Mouse (Mus musculus): Measurements from ENCODE around the gene Odf3l1. TPM values are rescaled to one million over a fixed set of nuclear protein-coding genes. Genes with fewer than 3 reads are reported as not detected.

The Odf3l1 gene
- polyA plus RNA-seq, 1 experiment, result 0.33 TPM

GRCm38 (mm10) chr9:56889817-56890216, 25.3 kb upstream of the Odf3l1 start:
- no peak overlapping the region for H3K27ac ChIP-seq (ENCODE audit: insufficient read depth, low read length)
- no peaks in the 10 kb centered on the region for H3K27me3 ChIP-seq (ENCODE audit: control insufficient read depth, insufficient read depth, low read length)
- H3K4me1 ChIP-seq (ENCODE audit: control insufficient read depth, insufficient read depth, low read length), result peaks cover 4% of the 10 kb centered on the region
- 12% methylated on average over 14 of the region's 14 CpGs for WGBS
- TF ChIP-seq CTCF (IDR thresholded peaks at IDR 0.05; ENCODE audit: borderline replicate concordance, insufficient read depth, low read depth, low read length) (peak; percentile 83), POLR2A (IDR thresholded peaks at IDR 0.05; ENCODE audit: borderline replicate concordance, insufficient read depth, low read length) (no peak)
- H3K4me3 ChIP-seq (replicated peaks; ENCODE audit: insufficient read depth, low read depth, low read length), result no peak overlapping the region
- peak; percentile 64 to 67 for DNase-seq

GRCm38 (mm10) chr9:56887581-56887980, 23.1 kb upstream of the Odf3l1 start:
- H3K4me1 ChIP-seq (ENCODE audit: control insufficient read depth, insufficient read depth, low read length), result peaks cover 4% of the 10 kb centered on the region
- 91% methylated on average over 16 of the region's 16 CpGs for WGBS
- H3K27me3 ChIP-seq (ENCODE audit: control insufficient read depth, insufficient read depth, low read length), result no peaks in the 10 kb centered on the region
- H3K4me3 ChIP-seq (replicated peaks; ENCODE audit: insufficient read depth, low read depth, low read length), result no peak overlapping the region
- no peak for DNase-seq
- H3K27ac ChIP-seq (ENCODE audit: insufficient read depth, low read length), result no peak overlapping the region
- TF ChIP-seq CTCF (IDR thresholded peaks at IDR 0.05; ENCODE audit: borderline replicate concordance, insufficient read depth, low read depth, low read length) (no peak), POLR2A (IDR thresholded peaks at IDR 0.05; ENCODE audit: borderline replicate concordance, insufficient read depth, low read length) (no peak)

GRCm38 (mm10) chr9:56886601-56887000, 22.1 kb upstream of the Odf3l1 start:
- H3K4me1 ChIP-seq (ENCODE audit: control insufficient read depth, insufficient read depth, low read length), result peaks cover under 1% of the 10 kb centered on the region
- no peak for DNase-seq
- 91% methylated on average over 15 of the region's 15 CpGs for WGBS
- no peak overlapping the region for H3K4me3 ChIP-seq (replicated peaks; ENCODE audit: insufficient read depth, low read depth, low read length)
- H3K27me3 ChIP-seq (ENCODE audit: control insufficient read depth, insufficient read depth, low read length), result no peaks in the 10 kb centered on the region
- no peak overlapping the region for H3K27ac ChIP-seq (ENCODE audit: insufficient read depth, low read length)
- TF ChIP-seq POLR2A (IDR thresholded peaks at IDR 0.05; ENCODE audit: borderline replicate concordance, insufficient read depth, low read length) (no peak), CTCF (IDR thresholded peaks at IDR 0.05; ENCODE audit: borderline replicate concordance, insufficient read depth, low read depth, low read length) (no peak)

- Histone ChIP-seq H3K4me1 (ENCODE audit: control insufficient read depth, insufficient read depth, low read length) (no peaks in the 10 kb centered on the region), H3K27me3 (ENCODE audit: control insufficient read depth, insufficient read depth, low read length) (no peaks in the 10 kb centered on the region), H3K4me3 (replicated peaks; ENCODE audit: insufficient read depth, low read depth, low read length) (no peak overlapping the region), H3K27ac (ENCODE audit: insufficient read depth, low read length) (no peak overlapping the region)
- no peak for DNase-seq
- no peak for TF ChIP-seq CTCF (IDR thresholded peaks at IDR 0.05; ENCODE audit: borderline replicate concordance, insufficient read depth, low read depth, low read length)
- no peak for TF ChIP-seq POLR2A (IDR thresholded peaks at IDR 0.05; ENCODE audit: borderline replicate concordance, insufficient read depth, low read length)
- WGBS, result 62% methylated on average over 13 of the region's 13 CpGs
Measured at GRCm38 (mm10) chr9:56886113-56886512, 21.6 kb upstream of the Odf3l1 start.

- H3K4me3 ChIP-seq (replicated peaks; ENCODE audit: insufficient read depth, low read depth, low read length), result no peak overlapping the region
- DNase-seq, result no peak
- TF ChIP-seq POLR2A (IDR thresholded peaks at IDR 0.05; ENCODE audit: borderline replicate concordance, insufficient read depth, low read length) (no peak), CTCF (IDR thresholded peaks at IDR 0.05; ENCODE audit: borderline replicate concordance, insufficient read depth, low read depth, low read length) (no peak)
- no peak overlapping the region for H3K27ac ChIP-seq (ENCODE audit: insufficient read depth, low read length)
- H3K4me1 ChIP-seq (ENCODE audit: control insufficient read depth, insufficient read depth, low read length), result no peaks in the 10 kb centered on the region
- no peaks in the 10 kb centered on the region for H3K27me3 ChIP-seq (ENCODE audit: control insufficient read depth, insufficient read depth, low read length)
- 91% methylated on average over 4 of the region's 4 CpGs for WGBS
Measured at GRCm38 (mm10) chr9:56884328-56884727, 19.8 kb upstream of the Odf3l1 start.

- H3K4me3 ChIP-seq (replicated peaks; ENCODE audit: insufficient read depth, low read depth, low read length), result no peak overlapping the region
- TF ChIP-seq CTCF (IDR thresholded peaks at IDR 0.05; ENCODE audit: borderline replicate concordance, insufficient read depth, low read depth, low read length) (no peak), POLR2A (IDR thresholded peaks at IDR 0.05; ENCODE audit: borderline replicate concordance, insufficient read depth, low read length) (no peak)
- 55% methylated on average over 7 of the region's 7 CpGs for WGBS
- H3K27ac ChIP-seq (ENCODE audit: insufficient read depth, low read length), result no peak overlapping the region
- H3K27me3 ChIP-seq (ENCODE audit: control insufficient read depth, insufficient read depth, low read length), result no peaks in the 10 kb centered on the region
- DNase-seq, result no peak
- H3K4me1 ChIP-seq (ENCODE audit: control insufficient read depth, insufficient read depth, low read length), result no peaks in the 10 kb centered on the region
Measured at GRCm38 (mm10) chr9:56883470-56883869, 19.0 kb upstream of the Odf3l1 start.

GRCm38 (mm10) chr9:56882818-56883217, 18.3 kb upstream of the Odf3l1 start:
- Histone ChIP-seq H3K27me3 (ENCODE audit: control insufficient read depth, insufficient read depth, low read length) (no peaks in the 10 kb centered on the region), H3K4me1 (ENCODE audit: control insufficient read depth, insufficient read depth, low read length) (no peaks in the 10 kb centered on the region), H3K27ac (ENCODE audit: insufficient read depth, low read length) (no peak overlapping the region), H3K4me3 (replicated peaks; ENCODE audit: insufficient read depth, low read depth, low read length) (no peak overlapping the region)
- TF ChIP-seq POLR2A (IDR thresholded peaks at IDR 0.05; ENCODE audit: borderline replicate concordance, insufficient read depth, low read length) (no peak), CTCF (IDR thresholded peaks at IDR 0.05; ENCODE audit: borderline replicate concordance, insufficient read depth, low read depth, low read length) (no peak)
- no peak for DNase-seq
- WGBS, result 73% methylated on average over 12 of the region's 12 CpGs

GRCm38 (mm10) chr9:56882283-56882682, 17.8 kb upstream of the Odf3l1 start:
- H3K27ac ChIP-seq (ENCODE audit: insufficient read depth, low read length), result no peak overlapping the region
- no peaks in the 10 kb centered on the region for H3K4me1 ChIP-seq (ENCODE audit: control insufficient read depth, insufficient read depth, low read length)
- no peak overlapping the region for H3K4me3 ChIP-seq (replicated peaks; ENCODE audit: insufficient read depth, low read depth, low read length)
- TF ChIP-seq CTCF (IDR thresholded peaks at IDR 0.05; ENCODE audit: borderline replicate concordance, insufficient read depth, low read depth, low read length), result no peak
- no peak for TF ChIP-seq POLR2A (IDR thresholded peaks at IDR 0.05; ENCODE audit: borderline replicate concordance, insufficient read depth, low read length)
- 56% methylated on average over 4 of the region's 4 CpGs for WGBS
- DNase-seq, result no peak
- no peaks in the 10 kb centered on the region for H3K27me3 ChIP-seq (ENCODE audit: control insufficient read depth, insufficient read depth, low read length)
